Mouse (Mus musculus): Measurements from ENCODE around the gene Lsm14a.

- TF ChIP-seq MEF2A (IDR thresholded peaks at IDR 0.05; ENCODE audit: borderline replicate concordance, low read depth, low read length) = no peak
- no peak for TF ChIP-seq CTCF (conservative IDR thresholded peaks at IDR 0.05 in 1 of 2, IDR thresholded peaks at IDR 0.05 in 1 of 2; ENCODE audit: low read depth in 2 of 2, low read length in 2 of 2)
- no peak for TF ChIP-seq GABPA (IDR thresholded peaks at IDR 0.05; ENCODE audit: insufficient replicate concordance, low read depth, low read length)
- TF ChIP-seq E2F4 (IDR thresholded peaks at IDR 0.05; ENCODE audit: insufficient replicate concordance, low read depth, low read length) = no peak
- no peak for TF ChIP-seq RCOR1 (conservative IDR thresholded peaks at IDR 0.05; ENCODE audit: low read depth, low read length)
- no peak for TF ChIP-seq ZKSCAN1 (IDR thresholded peaks at IDR 0.05; ENCODE audit: borderline replicate concordance, low read depth, low read length)
Observed at GRCm38 (mm10) chr7:34302651-34303050, 90.5 kb downstream of the Lsm14a start.

Data from CH12.LX (cell line).